ENCODE assay signal across 10 mouse cellular contexts in the genomic region with DNA sequence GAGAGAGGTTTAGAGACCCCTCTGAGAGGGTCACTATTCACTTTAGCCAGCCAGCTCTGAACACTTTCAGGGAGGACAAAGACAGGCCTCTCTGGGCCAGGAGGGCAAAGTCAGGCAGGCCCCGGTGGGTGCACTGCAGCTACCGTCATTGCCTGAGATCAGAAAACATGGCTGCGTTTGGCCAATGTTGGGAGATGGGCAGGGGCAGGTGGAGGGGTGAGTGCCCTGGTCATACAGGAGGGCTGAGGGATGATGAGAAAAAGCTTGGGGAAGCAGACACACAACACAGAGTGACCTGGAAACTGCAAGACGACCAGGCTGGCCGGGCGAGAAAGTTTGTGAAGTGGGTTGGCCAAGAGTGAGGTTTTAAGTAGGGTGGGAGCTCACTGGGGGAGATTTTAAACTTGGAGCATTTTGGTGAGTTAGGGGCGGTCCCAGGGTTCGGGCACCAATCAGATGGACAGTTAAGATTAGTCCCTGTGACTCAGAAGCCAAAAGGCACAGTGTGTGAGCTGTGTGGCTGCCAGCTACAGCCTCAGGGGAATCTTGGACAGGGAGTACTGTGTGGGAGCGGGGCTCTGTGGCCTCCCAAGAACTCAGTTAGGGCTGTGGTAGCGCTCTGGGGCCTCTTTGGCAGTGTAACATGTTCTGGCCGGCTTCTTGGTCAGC. TPM values are rescaled to one million over a fixed set of nuclear protein-coding genes. Genes with fewer than 3 reads are reported as not detected.
DNase-seq lines count a peak whose midpoint lies in the region; ATAC-seq and TF ChIP-seq lines count a peak whose summit lies in the region.
"Had no signal": no experiment of that assay in that cellular context is flagged by ENCODE, and none has a peak within 500 bp of the region (broad histone marks: within the 10 kb centered on the region; RNA-seq: fewer than 3 reads in every experiment).

No protein-coding gene starts in this region.

- peak; percentile 28 to 40 for DNase-seq in left cerebral cortex, adult 18-20 months (ENCODE audit: low spot score in 2 of 2)
- DNase-seq in left cerebral cortex, adult 11 months (ENCODE audit: low spot score): no peak
- DNase-seq in kidney, postnatal 10 days: peak; percentile 83
- no peak for DNase-seq in midbrain, embryonic 11.5 days (ENCODE audit: low spot score, missing footprints)
- no peak for DNase-seq in spleen, postnatal 36 days (ENCODE audit: low spot score in 2 of 2)
- no peak for DNase-seq in frontal cortex, postnatal 10 days (ENCODE audit: low spot score in 2 of 2)

- peak; percentile 71 for ATAC-seq in heart, embryonic 15.5 days (replicated peaks; ENCODE audit: insufficient number of reproducible peaks, insufficient read depth, low FRiP score, low read depth)
- 0 out of 2 replicates have a peak, but pooled peaks have one; percentile 30 for ATAC-seq in midbrain, embryonic 11.5 days (ENCODE audit: low FRiP score)

- peak overlapping the region; percentile 28 for H3K4me2 ChIP-seq in heart, embryonic 15.5 days
- no peak overlapping the region for H3K4me2 ChIP-seq in midbrain, embryonic 11.5 days

- H3K9me3 ChIP-seq in heart, embryonic 15.5 days (replicated peaks): no peaks in the 10 kb centered on the region
- H3K9me3 ChIP-seq in midbrain, embryonic 11.5 days (ENCODE audit: control insufficient read depth, low read length): no peaks in the 10 kb centered on the region
- H3K9me3 ChIP-seq: G1E had no signal

- peak overlapping the region; percentile 83; the same call in 1 of the 2 replicates for H3K27ac ChIP-seq in cortical plate, adult 2 months (ENCODE audit: insufficient read depth, low read length)
- H3K27ac ChIP-seq in heart, embryonic 15.5 days: peak overlapping the region; percentile 98
- H3K27ac ChIP-seq in midbrain, embryonic 11.5 days (ENCODE audit: low read depth, low read length): no peak overlapping the region

- H3K27me3 ChIP-seq in heart, embryonic 15.5 days: no peaks in the 10 kb centered on the region
- H3K27me3 ChIP-seq in midbrain, embryonic 11.5 days (ENCODE audit: control insufficient read depth, insufficient read depth, low read length): no peaks in the 10 kb centered on the region

- no peak for TF ChIP-seq CTCF in cortical plate, adult 2 months (IDR thresholded peaks at IDR 0.05; ENCODE audit: extremely low read depth, insufficient read depth, low read length)

- peak overlapping the region; percentile 45 for H3K9ac ChIP-seq in heart, embryonic 15.5 days
- no peak overlapping the region for H3K9ac ChIP-seq in midbrain, embryonic 11.5 days (ENCODE audit: low read length)

- TF ChIP-seq POLR2A in cortical plate, adult 2 months (IDR thresholded peaks at IDR 0.05; ENCODE audit: extremely low read depth, insufficient read depth, low read length): no peak

- H3K4me1 ChIP-seq in cortical plate, adult 2 months (ENCODE audit: control insufficient read depth, insufficient read depth, low read length): peaks cover 5% of the 10 kb centered on the region; the same call in 1 of the 2 replicates
- peaks cover 57% of the 10 kb centered on the region for H3K4me1 ChIP-seq in heart, embryonic 15.5 days (replicated peaks)
- no peaks in the 10 kb centered on the region for H3K4me1 ChIP-seq in midbrain, embryonic 11.5 days (ENCODE audit: control insufficient read depth, insufficient read depth, low read length)

- WGBS in heart, embryonic 15.5 days: 42% methylated on average over 11 of the region's 11 CpGs
- WGBS in midbrain, embryonic 11.5 days: 83% methylated on average over 11 of the region's 11 CpGs

- H3K36me3 ChIP-seq in heart, embryonic 15.5 days: no peaks in the 10 kb centered on the region
- no peaks in the 10 kb centered on the region for H3K36me3 ChIP-seq in midbrain, embryonic 11.5 days (ENCODE audit: control insufficient read depth, insufficient read depth, low read length)
- H3K36me3 ChIP-seq: G1E had no signal

- no peak overlapping the region for H3K4me3 ChIP-seq in cortical plate, adult 2 months (ENCODE audit: insufficient read depth, low read length)
- no peak overlapping the region for H3K4me3 ChIP-seq in heart, embryonic 15.5 days
- H3K4me3 ChIP-seq in midbrain, embryonic 11.5 days (ENCODE audit: low read depth, low read length): no peak overlapping the region

RNA-seq across cellular contexts. Expression of gene Apol6, which starts 8.1 kb away (rescaled TPM):
- under 1 TPM; 0.21 to 0.23 TPM for total RNA-seq in left cerebral cortex, adult 18-20 months (2021)
- 0.10 and 0.11 TPM in 2 replicates for polyA plus RNA-seq in cortical plate, adult 2 months (2012; rRNA removed)
- 0.19 and 0.26 TPM in 2 replicates for polyA plus RNA-seq in heart, embryonic 15.5 days (2015; fragmentation: Nextera tagmentation; extraction: Ambion mirVana)
- not detected in 2 replicates for polyA plus RNA-seq in midbrain, embryonic 11.5 days (2014; fragmentation: Nextera tagmentation; extraction: Ambion mirVana)
- polyA plus RNA-seq: G1E had no signal

RNA-seq across cellular contexts. Expression of gene Mb, which starts 14.0 kb away (rescaled TPM):
- total RNA-seq in left cerebral cortex, adult 18-20 months (2021): not detected
- polyA plus RNA-seq in cortical plate, adult 2 months (2012; rRNA removed): 0.15 and 0.26 TPM in 2 replicates
- 776 and 844 TPM in 2 replicates for polyA plus RNA-seq in heart, embryonic 15.5 days (2015; fragmentation: Nextera tagmentation; extraction: Ambion mirVana)
- not detected in 2 replicates for polyA plus RNA-seq in midbrain, embryonic 11.5 days (2014; fragmentation: Nextera tagmentation; extraction: Ambion mirVana)
- total RNA-seq: G1E; left cerebral cortex, postnatal 10 days had no signal
- polyA plus RNA-seq: G1E had no signal

Comparison
In these comparisons a context has a peak if more than half of its experiments do, and no peak if none do; other contexts are left out.
1. DNase-seq: peak in left cerebral cortex, adult 18-20 months (2 of 2) and kidney, postnatal 10 days (single experiment); none in left cerebral cortex, adult 11 months (single experiment), midbrain, embryonic 11.5 days (single experiment), spleen, postnatal 36 days (0 of 2) and frontal cortex, postnatal 10 days (0 of 2).
2. RNA of gene Mb, which starts 14.0 kb away (polyA plus RNA-seq): 776 to 844 TPM in heart, embryonic 15.5 days; 0.15 to 0.26 TPM in cortical plate, adult 2 months and not detected in midbrain, embryonic 11.5 days; every median in the first group is over 100 times any median in the second.